Mouse (Mus musculus) testis, adult 2 months (tissue): Measurements from ENCODE around the gene Crlf2.

Experiments
- CTCF ChIP-seq: fragments of 200-500 bp; IDR thresholded peaks from 2 replicates; pipeline ENCODE4 v1.5.1; 2012; ENCODE audit warnings: low read depth, mild to moderate bottlenecking, inconsistent platforms, low read length, moderate library complexity; ENCODE audit not compliant: control insufficient read depth, insufficient read depth, insufficient replicate concordance
- POLR2A ChIP-seq: fragments of 200-500 bp; IDR thresholded peaks from 2 replicates; pipeline ENCODE4 v1.6.1; 2012; ENCODE audit warnings: low read depth, mild to moderate bottlenecking, inconsistent platforms, low read length, moderate library complexity; ENCODE audit not compliant: control insufficient read depth

DNA sequence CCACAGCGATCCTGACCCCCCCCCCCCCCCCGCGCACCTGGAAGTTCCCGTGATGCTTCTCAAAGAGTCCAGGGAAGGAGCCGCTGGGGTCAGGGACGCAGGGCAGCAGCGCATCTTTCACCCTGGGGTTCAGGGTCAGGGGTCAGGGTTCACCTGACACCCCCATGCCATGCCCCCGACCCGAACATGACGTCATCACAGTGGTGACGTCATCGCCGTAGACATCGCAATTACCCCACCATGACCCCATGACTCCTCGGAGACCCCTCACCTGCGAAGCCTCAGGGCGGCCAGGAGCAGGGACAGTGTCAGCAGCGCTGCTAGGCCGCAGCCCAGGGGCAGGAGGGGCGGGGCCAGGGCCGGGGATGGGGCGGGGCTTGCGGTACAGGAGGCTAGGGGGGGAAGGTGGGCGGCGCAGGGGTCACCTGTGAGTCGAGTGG, 3.5 kb downstream of the Crlf2 start:
- TF ChIP-seq CTCF (no peak), POLR2A (no peak)
